In the genomic region with DNA sequence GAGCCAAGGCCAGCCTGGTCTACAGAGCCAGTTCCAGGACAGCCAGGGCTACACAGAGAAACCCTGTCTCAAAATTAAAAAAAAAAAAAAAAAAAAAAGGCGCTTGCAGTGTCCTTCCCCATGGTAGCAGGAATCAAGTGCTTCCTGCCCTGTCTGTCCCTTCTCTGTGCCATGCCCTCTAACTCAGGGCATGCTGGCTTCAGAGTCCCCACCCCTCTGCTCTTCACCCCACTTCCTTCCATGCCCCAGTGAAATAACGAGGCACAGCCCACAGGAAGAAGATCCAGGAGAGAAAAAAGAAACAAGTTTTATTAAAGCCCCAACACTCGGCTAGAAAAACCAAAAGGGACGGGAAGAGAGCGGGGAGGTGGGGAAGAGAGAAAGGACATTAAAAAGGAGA, we compare ENCODE assay signal across 28 mouse cellular contexts. TPM values are rescaled to one million over a fixed set of nuclear protein-coding genes. Genes with fewer than 3 reads are reported as not detected.
DNase-seq lines count a peak whose midpoint lies in the region; ATAC-seq and TF ChIP-seq lines count a peak whose summit lies in the region.
"Had no signal": no experiment of that assay in that cellular context is flagged by ENCODE, and none has a peak within 500 bp of the region (broad histone marks: within the 10 kb centered on the region; RNA-seq: fewer than 3 reads in every experiment).

No protein-coding gene starts in this region.

- TF ChIP-seq POLR2A in CH12.LX (IDR thresholded peaks at IDR 0.05; ENCODE audit: low read depth, low read length) = no peak

- no peak for TF ChIP-seq CTCF in midbrain, postnatal 0 days (IDR thresholded peaks at IDR 0.05)
- TF ChIP-seq CTCF in CH12.LX (conservative IDR thresholded peaks at IDR 0.05 in 1 of 2, IDR thresholded peaks at IDR 0.05 in 1 of 2; ENCODE audit: low read depth in 2 of 2, low read length in 2 of 2) = no peak

- H3K79me2 ChIP-seq in CH12.LX (replicated peaks; ENCODE audit: control insufficient read depth, extremely low read depth, insufficient read depth, poor library complexity, severe bottlenecking) = no peaks in the 10 kb centered on the region

- dilution Hi-C loops in CH12.LX (cut with MboI; ENCODE audit: extremely low pct_ligation_motif_present, extremely low pct_unique_long_range_greater_than_20kb, low sequenced_read_pairs) = no loop called here

- no peak overlapping the region for H3K9ac ChIP-seq in midbrain, postnatal 0 days (replicated peaks; ENCODE audit: low read length, poor library complexity, severe bottlenecking)
- no peak overlapping the region for H3K9ac ChIP-seq in CH12.LX (ENCODE audit: insufficient read depth, low read depth)
- H3K9ac ChIP-seq: intestine, embryonic 15.5 days; limb, embryonic 12.5 days; liver, embryonic 15.5 days; stomach, embryonic 15.5 days had no signal

- 46% methylated on average over 4 of the region's 5 CpGs for WGBS in midbrain, postnatal 0 days
- 71% methylated on average over 5 of the region's 5 CpGs for WGBS in midbrain, embryonic 10.5 days

- no peak overlapping the region for H3K4me2 ChIP-seq in midbrain, postnatal 0 days (ENCODE audit: low read depth, low read length, poor library complexity, severe bottlenecking)
- H3K4me2 ChIP-seq in CH12.LX (ENCODE audit: insufficient read depth, low read depth, poor library complexity, severe bottlenecking) = no peak overlapping the region
- H3K4me2 ChIP-seq: intestine, embryonic 15.5 days; limb, embryonic 12.5 days; liver, embryonic 15.5 days; lung, embryonic 15.5 days; stomach, embryonic 15.5 days had no signal

- no peak for ATAC-seq in midbrain, postnatal 0 days (ENCODE audit: low FRiP score)
- ATAC-seq: intestine, embryonic 15.5 days; Patski had no signal

- DNase-seq in midbrain, postnatal 0 days (ENCODE audit: low spot score) = no peak
- no peak for DNase-seq in midbrain, embryonic 10.5 days (ENCODE audit: low spot score)
- no peak for DNase-seq in CH12.LX (ENCODE audit: extremely low read depth)
- DNase-seq in T-cell, adult 2 months (ENCODE audit: low spot score) = peak; percentile 12
- peak; percentile 45 for DNase-seq in thymus, postnatal 25 days
- DNase-seq in layer of hippocampus, adult 18-20 months (ENCODE audit: low spot score in 2 of 2) = no peak
- DNase-seq in kidney, postnatal 10 days = no peak
- DNase-seq: adrenal gland, postnatal 25 days; gastrocnemius, postnatal 10 days; heart, postnatal 14 days; kidney, adult 8-10 months; lung, postnatal 4 days had no signal

- no peaks in the 10 kb centered on the region for H3K27me3 ChIP-seq in midbrain, postnatal 0 days (ENCODE audit: insufficient read depth, low read length)
- H3K27me3 ChIP-seq in midbrain, embryonic 10.5 days (ENCODE audit: low read depth, poor library complexity, severe bottlenecking) = peaks cover 12% of the 10 kb centered on the region
- peaks cover 9% of the 10 kb centered on the region for H3K27me3 ChIP-seq in CH12.LX (replicated peaks)
- H3K27me3 ChIP-seq: Patski had no signal

- H3K27ac ChIP-seq in midbrain, postnatal 0 days (ENCODE audit: low read depth, low read length) = peak overlapping the region; percentile 27; the same call in 1 of the 2 replicates
- H3K27ac ChIP-seq in midbrain, embryonic 10.5 days (replicated peaks) = no peak overlapping the region
- no peak overlapping the region for H3K27ac ChIP-seq in CH12.LX (ENCODE audit: insufficient read depth, low read depth)
- H3K27ac ChIP-seq: hindbrain, postnatal 0 days; intestine, embryonic 15.5 days; kidney, postnatal 0 days; limb, embryonic 12.5 days; liver, embryonic 15.5 days; lung, embryonic 15.5 days; stomach, embryonic 15.5 days had no signal

- no peak overlapping the region for H3K4me3 ChIP-seq in midbrain, postnatal 0 days (ENCODE audit: low read depth, low read length)
- no peak overlapping the region for H3K4me3 ChIP-seq in midbrain, embryonic 10.5 days
- no peak overlapping the region for H3K4me3 ChIP-seq in CH12.LX (replicated peaks in 1 of 3; ENCODE audit: low read depth in 2 of 3, low read length in 2 of 3, poor library complexity in 1 of 3)
- H3K4me3 ChIP-seq: erythroblast, embryonic 14.5 days; intestine, embryonic 15.5 days; limb, embryonic 12.5 days; liver, embryonic 15.5 days; lung, embryonic 15.5 days; stomach, embryonic 15.5 days had no signal

- peaks cover 2% of the 10 kb centered on the region; the same call in 1 of the 2 replicates for H3K36me3 ChIP-seq in midbrain, postnatal 0 days (ENCODE audit: insufficient read depth, low read length)
- no peaks in the 10 kb centered on the region for H3K36me3 ChIP-seq in midbrain, embryonic 10.5 days
- no peaks in the 10 kb centered on the region for H3K36me3 ChIP-seq in CH12.LX (replicated peaks in 1 of 2; ENCODE audit: control insufficient read depth in 1 of 2, insufficient read depth in 1 of 2, low read length in 1 of 2)
- H3K36me3 ChIP-seq: intestine, embryonic 15.5 days; limb, embryonic 12.5 days; liver, embryonic 15.5 days; lung, embryonic 15.5 days; stomach, embryonic 15.5 days had no signal

- TF ChIP-seq RAD21 in CH12.LX (IDR thresholded peaks at IDR 0.05; ENCODE audit: low read depth, low read length) = no peak

- in situ Hi-C loops in CH12.LX (cut with MboI; ENCODE audit: low pct_ligation_motif_present, low pct_unique_long_range_greater_than_20kb, low sequenced_read_pairs) = no loop called here

- H3K9me3 ChIP-seq in midbrain, postnatal 0 days (ENCODE audit: low read length) = no peaks in the 10 kb centered on the region
- no peaks in the 10 kb centered on the region for H3K9me3 ChIP-seq in midbrain, embryonic 10.5 days (replicated peaks)
- no peaks in the 10 kb centered on the region for H3K9me3 ChIP-seq in CH12.LX (replicated peaks; ENCODE audit: low read length)
- H3K9me3 ChIP-seq: intestine, embryonic 15.5 days; limb, embryonic 12.5 days; liver, embryonic 15.5 days; lung, embryonic 15.5 days; stomach, embryonic 15.5 days had no signal

- TF ChIP-seq EP300 in CH12.LX (IDR thresholded peaks at IDR 0.05; ENCODE audit: low read length) = no peak

- H3K4me1 ChIP-seq in midbrain, postnatal 0 days (ENCODE audit: insufficient read depth, low read length) = 0 out of 2 replicates have a peak, but pooled peaks cover 7% of the 10 kb centered on the region
- H3K4me1 ChIP-seq in midbrain, embryonic 10.5 days = peaks cover 39% of the 10 kb centered on the region
- H3K4me1 ChIP-seq in CH12.LX (ENCODE audit: control insufficient read depth in 1 of 2, insufficient read depth in 2 of 2) = peaks cover 26 to 71% of the 10 kb centered on the region in 2 experiments
- H3K4me1 ChIP-seq: stomach, embryonic 15.5 days had no signal

TF ChIP-seq in CH12.LX, 34 proteins besides CTCF, POLR2A, EP300 and RAD21:
- TF ChIP-seq CHD1 (IDR thresholded peaks at IDR 0.05; ENCODE audit: low read depth, low read length) (no peak), BHLHE40 (IDR thresholded peaks at IDR 0.05; ENCODE audit: low read depth, low read length) (no peak), ZNF384 (IDR thresholded peaks at IDR 0.05; ENCODE audit: low read depth, low read length) (0 out of 2 replicates have a peak, but pooled peaks have one; percentile 30)

RNA-seq across cellular contexts. Expression of a gene that starts 8.9 kb away (rescaled TPM):
- 0.28 TPM in 1 of 2 replicates, not detected in the other for total RNA-seq in midbrain, postnatal 0 days (2014; rRNA removed)
- polyA plus RNA-seq in midbrain, postnatal 0 days (2015; fragmentation: Nextera tagmentation; extraction: Ambion mirVana) = 0.34 and 0.91 TPM in 2 replicates
- polyA plus RNA-seq in midbrain, embryonic 10.5 days (2016; fragmentation: Nextera tagmentation; extraction: Ambion mirVana) = 0.25 and 0.28 TPM in 2 replicates
- total RNA-seq in CH12.LX (2012; rRNA removed) = 0.17 TPM in 1 of 2 replicates, not detected in the other
- not detected in 2 replicates for total RNA-seq in CH12.LX (2014; rRNA removed)
- 0.30 and 0.50 TPM in 2 replicates for polyA plus RNA-seq in CH12.LX (2012; ENCODE audit: insufficient read length, low read depth)
- total RNA-seq in layer of hippocampus, adult 18-20 months (2021) = not detected
- total RNA-seq: adrenal gland, postnatal 25 days; gastrocnemius, postnatal 10 days; heart, postnatal 14 days; hindbrain, postnatal 0 days; left cerebral cortex, adult 18-20 months; liver, adult 2 months; megakaryocyte-erythroid progenitor cell, adult 5-6 weeks; MEL; monocyte, adult 5-6 weeks had no signal
- polyA plus RNA-seq: erythroblast, embryonic 14.5 days; heart, embryonic 14.5 days; large intestine, adult 2 months; liver, adult 2 months had no signal

Comparison
In these comparisons a context has a peak if more than half of its experiments do, and no peak if none do; other contexts are left out.
1. DNase-seq: peak in T-cell, adult 2 months (single experiment) and thymus, postnatal 25 days (single experiment); none in midbrain, postnatal 0 days (single experiment), midbrain, embryonic 10.5 days (single experiment), CH12.LX (single experiment), layer of hippocampus, adult 18-20 months (0 of 2) and kidney, postnatal 10 days (single experiment).